Mouse (Mus musculus): ENCODE data around the gene Igfals.

GRCm38 (mm10) chr17:24856589-24856988, 9.2 kb upstream of the Igfals start:
- TF ChIP-seq CTCF (IDR thresholded peaks at IDR 0.05; ENCODE audit: insufficient read depth, low read length) (no peak), POLR2A (IDR thresholded peaks at IDR 0.05; ENCODE audit: borderline replicate concordance, extremely low read depth, low read depth, low read length) (no peak)

Measured in lung, adult 2 months (tissue).